Mouse (Mus musculus): ENCODE results near the gene Sult2a8. TPM values are rescaled to one million over a fixed set of nuclear protein-coding genes. Genes with fewer than 3 reads are reported as not detected.
"Not testable (repeated sequence)": the region's sequence is repeated elsewhere in the genome, so short reads cannot be mapped to it uniquely, and the experiment has no call there.

The Sult2a8 gene
- not detected in 2 replicates for polyA plus RNA-seq (2014; fragmentation: Nextera tagmentation; extraction: Ambion mirVana)

DNA sequence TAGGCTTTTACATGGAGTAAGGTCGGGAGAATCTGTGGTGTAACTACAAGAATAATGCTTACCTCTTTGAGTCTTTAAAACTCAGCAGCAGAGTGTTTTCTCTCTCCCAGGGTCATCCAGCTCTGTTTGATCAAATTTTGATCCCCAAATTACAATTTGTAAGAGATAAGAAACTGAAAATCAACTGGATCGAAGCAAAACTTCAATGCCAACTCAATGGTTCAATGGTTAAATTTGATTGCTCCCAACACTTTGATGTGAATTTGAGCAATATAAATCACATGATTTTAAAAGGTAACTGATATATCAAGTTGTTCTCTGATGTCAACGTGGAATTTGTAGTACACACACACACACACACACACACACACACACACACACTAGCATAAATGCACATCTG is at the start of gene Sult2a8:
Sult2a8 (minus strand) TSS at position 236 of the 400 bp plus-strand sequence.
- 68% methylated on average over 3 of the region's 3 CpGs for WGBS
- Histone ChIP-seq H3K4me1 (replicated peaks; ENCODE audit: control insufficient read depth, insufficient read depth, low read length) (no peaks in the 10 kb centered on the region), H3K4me3 (ENCODE audit: low read depth, low read length) (no peak within 1 kb of the TSS), H3K9me3 (ENCODE audit: control insufficient read depth, low read length) (no peaks in the 10 kb centered on the region), H3K4me2 (replicated peaks; ENCODE audit: low read depth, low read length) (no peak within 1 kb of the TSS), H3K27ac (ENCODE audit: low read depth, low read length) (no peak within 1 kb of the TSS), H3K9ac (ENCODE audit: low read depth, low read length) (no peak within 1 kb of the TSS), H3K36me3 (ENCODE audit: control insufficient read depth, insufficient read depth, low read length) (no peaks in the 10 kb centered on the region), H3K27me3 (ENCODE audit: control insufficient read depth, insufficient read depth, low read length) (no peaks in the 10 kb centered on the region)
- ATAC-seq (ENCODE audit: low FRiP score) (no peak), DNase-seq (ENCODE audit: low spot score) (no peak)

DNA sequence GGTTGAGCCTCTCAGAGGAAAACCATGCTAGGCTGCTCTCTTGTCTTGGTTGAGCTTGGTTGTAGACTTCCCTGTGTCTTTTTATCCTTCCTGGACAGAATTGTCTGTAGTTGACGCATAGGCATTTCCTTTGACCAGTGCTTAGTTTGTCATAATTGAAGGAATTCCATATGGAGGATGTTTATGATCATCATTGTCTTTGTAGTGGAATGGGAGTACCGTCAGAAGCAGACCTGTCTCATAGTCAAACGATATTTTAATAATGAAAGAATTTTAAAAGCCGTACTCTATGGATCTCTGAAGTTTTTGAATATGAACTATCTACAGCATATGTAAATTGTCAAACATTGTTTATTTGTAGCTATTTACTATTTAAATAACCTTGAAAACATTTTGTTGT is 47.6 kb upstream of the Sult2a8 start, which contains the start of gene Sult2a7:
Sult2a7 (minus strand) TSS at position 101 of the 400 bp plus-strand sequence.
- Histone ChIP-seq H3K27ac (ENCODE audit: low read depth, low read length) (no peak within 1 kb of the TSS), H3K27me3 (ENCODE audit: control insufficient read depth, insufficient read depth, low read length) (no peaks in the 10 kb centered on the region), H3K4me2 (replicated peaks; ENCODE audit: low read depth, low read length) (no peak within 1 kb of the TSS), H3K9ac (ENCODE audit: low read depth, low read length) (no peak within 1 kb of the TSS), H3K4me3 (ENCODE audit: low read depth, low read length) (no peak within 1 kb of the TSS), H3K36me3 (ENCODE audit: control insufficient read depth, insufficient read depth, low read length) (no peaks in the 10 kb centered on the region), H3K4me1 (replicated peaks; ENCODE audit: control insufficient read depth, insufficient read depth, low read length) (no peaks in the 10 kb centered on the region), H3K9me3 (ENCODE audit: control insufficient read depth, low read length) (peaks cover 8% of the 10 kb centered on the region; the same call in 1 of the 2 replicates)
- no peak for DNase-seq (ENCODE audit: low spot score)
- ATAC-seq (ENCODE audit: low FRiP score) = no peak
- 90% methylated on average over 4 of the region's 4 CpGs for WGBS

DNA sequence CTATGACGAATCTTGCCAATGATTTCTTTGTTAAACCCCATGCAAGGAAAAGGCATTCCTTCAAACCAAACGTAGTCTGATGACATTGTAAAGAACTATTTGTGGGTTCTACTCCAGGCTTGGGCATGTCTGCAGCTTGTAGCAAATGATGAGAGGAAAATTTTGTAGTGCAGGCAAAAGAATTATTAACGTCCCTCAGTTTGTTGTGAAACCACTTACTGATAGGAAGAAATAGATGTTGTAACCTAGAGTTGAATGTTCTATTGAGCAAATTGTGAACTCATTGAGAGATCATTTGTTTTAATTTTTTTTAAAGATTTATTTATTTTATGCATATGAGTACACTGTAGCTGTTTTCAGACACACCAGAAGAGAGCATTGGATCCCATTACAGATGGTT is 46.3 kb upstream of the Sult2a8 start:
- Histone ChIP-seq H3K9me3 (ENCODE audit: control insufficient read depth, low read length) (peaks cover 8% of the 10 kb centered on the region; the same call in 1 of the 2 replicates), H3K36me3 (ENCODE audit: control insufficient read depth, insufficient read depth, low read length) (no peaks in the 10 kb centered on the region), H3K4me2 (replicated peaks; ENCODE audit: low read depth, low read length) (no peak overlapping the region), H3K9ac (ENCODE audit: low read depth, low read length) (no peak overlapping the region), H3K27me3 (ENCODE audit: control insufficient read depth, insufficient read depth, low read length) (no peaks in the 10 kb centered on the region), H3K4me1 (replicated peaks; ENCODE audit: control insufficient read depth, insufficient read depth, low read length) (no peaks in the 10 kb centered on the region), H3K4me3 (ENCODE audit: low read depth, low read length) (no peak overlapping the region), H3K27ac (ENCODE audit: low read depth, low read length) (no peak overlapping the region)
- ATAC-seq (ENCODE audit: low FRiP score) (no peak), DNase-seq (ENCODE audit: low spot score) (no peak)
- WGBS = 69% methylated on average over 3 of the region's 3 CpGs

DNA sequence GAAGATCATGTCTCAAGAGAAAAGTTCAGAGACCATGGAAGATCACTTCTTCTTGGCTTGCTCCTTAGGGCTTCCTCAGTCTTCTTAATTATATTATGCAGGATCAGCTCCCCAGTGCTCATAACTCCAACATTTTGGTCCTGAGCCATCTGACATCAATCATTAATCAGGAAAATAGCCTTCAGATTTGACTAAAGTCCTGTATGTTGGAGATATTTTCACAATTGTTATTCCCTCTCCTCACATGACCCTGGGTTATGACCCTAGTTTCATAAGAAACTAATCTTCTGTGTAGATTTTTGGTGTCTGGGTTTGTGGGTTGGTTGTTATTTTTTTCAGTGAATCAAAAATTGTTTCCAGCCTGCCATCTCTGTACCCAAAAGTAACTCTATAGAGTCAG is 7.0 kb downstream of the Sult2a8 start:
- no peak overlapping the region for H3K4me2 ChIP-seq (replicated peaks; ENCODE audit: low read depth, low read length)
- H3K4me1 ChIP-seq (replicated peaks; ENCODE audit: control insufficient read depth, insufficient read depth, low read length) = no peaks in the 10 kb centered on the region
- DNase-seq (ENCODE audit: low spot score) (no peak), ATAC-seq (ENCODE audit: low FRiP score) (no peak)
- H3K27ac ChIP-seq (ENCODE audit: low read depth, low read length) = no peak overlapping the region
- H3K9me3 ChIP-seq (ENCODE audit: control insufficient read depth, low read length) = no peaks in the 10 kb centered on the region
- no peaks in the 10 kb centered on the region for H3K36me3 ChIP-seq (ENCODE audit: control insufficient read depth, insufficient read depth, low read length)
- H3K27me3 ChIP-seq (ENCODE audit: control insufficient read depth, insufficient read depth, low read length) = no peaks in the 10 kb centered on the region
- H3K9ac ChIP-seq (ENCODE audit: low read depth, low read length) = no peak overlapping the region
- H3K4me3 ChIP-seq (ENCODE audit: low read depth, low read length) = no peak overlapping the region

DNA sequence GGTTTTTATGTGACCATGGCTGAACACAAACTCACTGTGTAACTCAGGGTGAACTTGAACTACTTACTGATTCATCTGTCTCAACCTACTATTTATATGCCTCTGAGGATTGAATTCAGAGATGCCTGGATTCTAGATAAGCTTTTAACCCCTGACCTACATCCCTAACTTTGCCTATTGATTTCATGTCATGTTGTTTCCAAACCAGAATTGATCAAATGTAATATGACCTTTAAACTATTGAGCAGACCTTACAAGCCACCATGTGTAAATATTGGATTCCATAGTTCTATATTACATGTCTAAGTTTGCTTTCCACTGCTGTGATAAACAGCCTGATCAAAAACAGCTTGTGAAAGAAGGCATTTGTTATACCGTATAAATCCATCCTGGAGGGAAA is 8.1 kb downstream of the Sult2a8 start:
- ATAC-seq (ENCODE audit: low FRiP score) (no peak), DNase-seq (ENCODE audit: low spot score) (no peak)
- no peak overlapping the region for H3K4me3 ChIP-seq (ENCODE audit: low read depth, low read length)
- no peak overlapping the region for H3K9ac ChIP-seq (ENCODE audit: low read depth, low read length)
- H3K9me3 ChIP-seq (ENCODE audit: control insufficient read depth, low read length) = no peaks in the 10 kb centered on the region
- H3K4me2 ChIP-seq (replicated peaks; ENCODE audit: low read depth, low read length) = no peak overlapping the region
- H3K27ac ChIP-seq (ENCODE audit: low read depth, low read length) = no peak overlapping the region
- no peaks in the 10 kb centered on the region for H3K4me1 ChIP-seq (replicated peaks; ENCODE audit: control insufficient read depth, insufficient read depth, low read length)
- no peaks in the 10 kb centered on the region for H3K27me3 ChIP-seq (ENCODE audit: control insufficient read depth, insufficient read depth, low read length)
- WGBS = 66% methylated on average over 1 of the region's 1 CpGs
- H3K36me3 ChIP-seq (ENCODE audit: control insufficient read depth, insufficient read depth, low read length) = no peaks in the 10 kb centered on the region

DNA sequence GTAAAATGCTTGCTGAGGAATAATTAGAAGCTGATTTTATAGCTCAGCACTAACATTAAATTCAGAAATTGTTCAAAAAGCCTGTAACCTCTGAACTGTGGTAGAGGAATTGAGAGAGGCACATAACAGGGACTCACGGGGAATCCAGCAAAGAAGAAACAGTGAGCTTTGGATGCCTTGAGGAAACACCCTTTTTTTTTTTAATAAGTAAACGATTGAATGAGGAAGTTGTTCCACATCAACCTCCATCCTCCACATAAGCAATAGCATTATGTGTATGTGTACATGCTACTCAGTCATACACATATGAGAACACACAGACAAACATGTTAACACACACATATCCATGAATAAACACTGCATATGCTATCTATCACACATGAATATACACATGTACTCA is 8.5 kb downstream of the Sult2a8 start:
- no peaks in the 10 kb centered on the region for H3K4me1 ChIP-seq (replicated peaks; ENCODE audit: control insufficient read depth, insufficient read depth, low read length)
- no peak overlapping the region for H3K4me3 ChIP-seq (ENCODE audit: low read depth, low read length)
- H3K27me3 ChIP-seq (ENCODE audit: control insufficient read depth, insufficient read depth, low read length) = no peaks in the 10 kb centered on the region
- no peaks in the 10 kb centered on the region for H3K36me3 ChIP-seq (ENCODE audit: control insufficient read depth, insufficient read depth, low read length)
- H3K9me3 ChIP-seq (ENCODE audit: control insufficient read depth, low read length) = no peaks in the 10 kb centered on the region
- WGBS = 86% methylated on average over 2 of the region's 2 CpGs
- no peak overlapping the region for H3K27ac ChIP-seq (ENCODE audit: low read depth, low read length)
- no peak overlapping the region for H3K9ac ChIP-seq (ENCODE audit: low read depth, low read length)
- no peak for ATAC-seq (ENCODE audit: low FRiP score)
- DNase-seq (ENCODE audit: low spot score) = no peak
- H3K4me2 ChIP-seq (replicated peaks; ENCODE audit: low read depth, low read length) = no peak overlapping the region

DNA sequence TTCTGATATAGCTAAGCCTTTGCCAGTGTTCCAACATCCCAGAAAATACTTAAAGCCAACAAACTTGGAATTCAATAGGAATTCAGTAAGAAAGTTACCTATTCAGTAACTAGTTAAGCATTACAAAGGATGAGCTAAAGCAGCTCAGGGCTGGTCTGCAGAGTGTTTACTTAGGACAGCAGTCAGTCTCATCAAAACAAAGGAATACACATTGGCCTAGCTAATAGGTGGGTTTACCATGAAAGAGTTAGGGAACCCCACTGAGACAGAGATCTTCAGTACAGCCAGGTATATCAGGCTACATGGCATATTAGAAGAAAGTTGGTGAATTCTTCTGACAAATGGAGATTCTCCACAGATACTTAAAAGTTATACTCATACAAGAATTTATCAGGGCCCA is 47.2 kb downstream of the Sult2a8 start:
- DNase-seq (ENCODE audit: low spot score); H3K4me3 ChIP-seq (ENCODE audit: low read depth, low read length); H3K27ac ChIP-seq (ENCODE audit: low read depth, low read length); ATAC-seq (ENCODE audit: low FRiP score); H3K9me3 ChIP-seq (ENCODE audit: control insufficient read depth, low read length); H3K36me3 ChIP-seq (ENCODE audit: control insufficient read depth, insufficient read depth, low read length); H3K4me1 ChIP-seq (replicated peaks; ENCODE audit: control insufficient read depth, insufficient read depth, low read length); H3K27me3 ChIP-seq (ENCODE audit: control insufficient read depth, insufficient read depth, low read length); H3K9ac ChIP-seq (ENCODE audit: low read depth, low read length); H3K4me2 ChIP-seq (replicated peaks; ENCODE audit: low read depth, low read length): not testable (repeated sequence)

DNA sequence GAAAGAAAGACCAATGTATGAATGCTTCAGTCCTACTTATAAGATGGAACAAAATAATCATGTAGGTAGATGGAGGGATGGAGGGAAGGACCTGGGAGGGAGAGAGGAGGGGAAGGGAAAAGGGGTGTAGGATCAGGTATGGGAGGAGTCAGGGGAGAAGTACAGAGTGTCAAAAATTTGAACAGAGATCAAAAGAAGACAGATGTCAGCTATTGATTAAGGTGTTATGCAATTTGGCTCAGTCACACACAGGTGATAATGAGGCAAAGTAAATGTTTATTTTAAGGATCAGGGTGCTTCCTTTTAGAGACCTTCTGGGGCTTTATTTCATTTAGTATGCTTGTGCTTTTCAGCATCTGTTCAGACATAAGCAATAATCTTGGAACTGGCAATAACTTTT is 50.1 kb downstream of the Sult2a8 start:
- H3K9me3 ChIP-seq (ENCODE audit: control insufficient read depth, low read length) = no peaks in the 10 kb centered on the region; the same call in 1 of the 2 replicates
- H3K27me3 ChIP-seq (ENCODE audit: control insufficient read depth, insufficient read depth, low read length) = no peaks in the 10 kb centered on the region
- no peak overlapping the region for H3K27ac ChIP-seq (ENCODE audit: low read depth, low read length)
- no peak overlapping the region for H3K4me2 ChIP-seq (replicated peaks; ENCODE audit: low read depth, low read length)
- no peak for DNase-seq (ENCODE audit: low spot score)
- no peak overlapping the region for H3K4me3 ChIP-seq (ENCODE audit: low read depth, low read length)
- H3K9ac ChIP-seq (ENCODE audit: low read depth, low read length) = no peak overlapping the region
- H3K36me3 ChIP-seq (ENCODE audit: control insufficient read depth, insufficient read depth, low read length) = no peaks in the 10 kb centered on the region
- no peaks in the 10 kb centered on the region for H3K4me1 ChIP-seq (replicated peaks; ENCODE audit: control insufficient read depth, insufficient read depth, low read length)
- no peak for ATAC-seq (ENCODE audit: low FRiP score)

Data from hindbrain, embryonic 11.5 days (tissue).